8 mouse cellular contexts compared by ENCODE assay signal in the genomic region with DNA sequence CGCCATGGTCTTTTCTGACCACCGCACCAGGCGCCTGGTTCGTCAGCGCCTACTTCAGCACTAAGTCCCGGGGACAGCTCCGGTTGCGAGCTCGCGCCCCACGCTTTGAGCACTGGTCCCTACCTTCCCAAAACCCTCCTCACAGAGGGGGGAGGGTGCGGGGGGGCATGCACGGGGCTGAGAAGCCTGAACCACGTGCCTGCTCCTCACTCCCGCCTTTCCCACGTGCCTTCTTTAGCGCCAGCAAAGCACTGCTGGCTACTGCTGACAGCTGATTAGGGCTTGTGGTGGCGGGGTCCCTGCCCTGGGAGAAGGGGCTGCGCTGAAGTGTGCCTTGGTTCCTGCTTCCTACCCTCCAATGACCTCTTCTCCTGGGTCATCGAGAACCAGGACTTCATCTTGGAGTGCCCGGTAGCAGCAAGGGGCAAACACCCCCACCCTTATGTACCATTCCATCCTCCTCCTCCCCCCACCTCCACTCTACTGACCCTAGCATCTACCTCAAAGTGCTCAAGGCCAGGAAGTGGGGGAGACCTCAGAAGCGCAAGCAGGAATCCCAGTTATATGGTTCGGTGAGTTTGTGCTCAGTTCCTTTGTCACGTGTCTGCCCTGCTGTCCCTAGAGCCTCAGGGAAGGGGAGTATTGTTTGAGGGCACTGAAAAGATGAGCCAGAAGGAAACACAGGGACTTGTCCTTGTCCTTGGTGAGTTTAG. TPM values are rescaled to one million over a fixed set of nuclear protein-coding genes. Genes with fewer than 3 reads are reported as not detected.
DNase-seq lines count a peak whose midpoint lies in the region; ATAC-seq and TF ChIP-seq lines count a peak whose summit lies in the region.

A gene (minus strand): TSS at position 143 of the 713 bp plus-strand sequence.

- H3K27me3 ChIP-seq in embryonic facial prominence, embryonic 11.5 days (ENCODE audit: control insufficient read depth, insufficient read depth, low read length), result no peaks in the 10 kb centered on the region
- peaks cover 12% of the 10 kb centered on the region; the same call in 1 of the 2 replicates for H3K27me3 ChIP-seq in hindbrain, postnatal 0 days (ENCODE audit: insufficient read depth, low read length)
- H3K27me3 ChIP-seq in liver, embryonic 13.5 days, result peaks cover 59% of the 10 kb centered on the region

- H3K9me3 ChIP-seq in embryonic facial prominence, embryonic 11.5 days (replicated peaks; ENCODE audit: control insufficient read depth, low read length), result no peaks in the 10 kb centered on the region
- no peaks in the 10 kb centered on the region for H3K9me3 ChIP-seq in hindbrain, postnatal 0 days (ENCODE audit: low read length)
- no peaks in the 10 kb centered on the region for H3K9me3 ChIP-seq in liver, embryonic 13.5 days (replicated peaks)

- H3K36me3 ChIP-seq in embryonic facial prominence, embryonic 11.5 days (replicated peaks; ENCODE audit: control insufficient read depth, insufficient read depth, low read depth, low read length), result no peaks in the 10 kb centered on the region
- no peaks in the 10 kb centered on the region for H3K36me3 ChIP-seq in hindbrain, postnatal 0 days (ENCODE audit: insufficient read depth, low read length)
- no peaks in the 10 kb centered on the region for H3K36me3 ChIP-seq in liver, embryonic 13.5 days

- no peak within 1 kb of the TSS for H3K27ac ChIP-seq in embryonic facial prominence, embryonic 11.5 days (replicated peaks; ENCODE audit: low read depth, low read length)
- no peak within 1 kb of the TSS for H3K27ac ChIP-seq in hindbrain, postnatal 0 days
- no peak within 1 kb of the TSS for H3K27ac ChIP-seq in liver, embryonic 13.5 days
- H3K27ac ChIP-seq in olfactory bulb, adult 2 months (ENCODE audit: insufficient read depth, low read depth, low read length), result no peak within 1 kb of the TSS

- WGBS in embryonic facial prominence, embryonic 11.5 days, result 8% methylated on average over 24 of the region's 24 CpGs
- 3% methylated on average over 24 of the region's 24 CpGs for WGBS in hindbrain, postnatal 0 days
- WGBS in liver, embryonic 13.5 days (ENCODE audit: insufficient replicate concordance), result 6% methylated on average over 24 of the region's 24 CpGs
- WGBS in olfactory bulb, adult 2 months, result 8% methylated on average over 24 of the region's 24 CpGs

- H3K9ac ChIP-seq in embryonic facial prominence, embryonic 11.5 days (replicated peaks; ENCODE audit: low read length), result no peak within 1 kb of the TSS
- H3K9ac ChIP-seq in hindbrain, postnatal 0 days (replicated peaks; ENCODE audit: low read length), result 0 out of 2 replicates have a peak within 1 kb of the TSS, but pooled peaks have one; percentile 24
- H3K9ac ChIP-seq in liver, embryonic 13.5 days, result no peak within 1 kb of the TSS

- ATAC-seq in embryonic facial prominence, embryonic 11.5 days (replicated peaks; ENCODE audit: insufficient number of reproducible peaks, low FRiP score, low TSS enrichment, low read depth), result peak; percentile 70
- ATAC-seq in hindbrain, postnatal 0 days, result peak; percentile 78
- no peak for ATAC-seq in liver, embryonic 13.5 days (ENCODE audit: low read depth)

- peak; percentile 75 for DNase-seq in adrenal gland, postnatal 10 days
- no peak for DNase-seq in adrenal gland, postnatal 4 days (ENCODE audit: low spot score in 2 of 2)
- DNase-seq in 416B (ENCODE audit: low read depth) (peak; percentile 34), MN1 (ENCODE audit: low spot score) (no peak)
- peak; percentile 83 for DNase-seq in embryonic facial prominence, embryonic 11.5 days (ENCODE audit: low spot score)
- DNase-seq in hindbrain, postnatal 0 days (ENCODE audit: low spot score), result peak; percentile 59
- DNase-seq in liver, embryonic 13.5 days, result peak; percentile 31

- H3K4me3 ChIP-seq in embryonic facial prominence, embryonic 11.5 days (ENCODE audit: low read depth, low read length), result no peak within 1 kb of the TSS
- peak within 1 kb of the TSS; percentile 21 for H3K4me3 ChIP-seq in hindbrain, postnatal 0 days (ENCODE audit: low read length)
- no peak within 1 kb of the TSS for H3K4me3 ChIP-seq in liver, embryonic 13.5 days (replicated peaks)
- H3K4me3 ChIP-seq in olfactory bulb, adult 2 months (ENCODE audit: insufficient read depth, low read depth, low read length), result peak within 1 kb of the TSS; percentile 9; the same call in 1 of the 2 replicates

- H3K4me2 ChIP-seq in embryonic facial prominence, embryonic 11.5 days (ENCODE audit: low read depth, low read length), result peak within 1 kb of the TSS; percentile 25
- peak within 1 kb of the TSS; percentile 56 for H3K4me2 ChIP-seq in hindbrain, postnatal 0 days (ENCODE audit: low read depth, low read length)
- H3K4me2 ChIP-seq in liver, embryonic 13.5 days, result no peak within 1 kb of the TSS

- TF ChIP-seq POLR2A in olfactory bulb, adult 2 months (IDR thresholded peaks at IDR 0.05; ENCODE audit: insufficient read depth, low read depth, low read length), result no peak

- TF ChIP-seq CTCF in hindbrain, postnatal 0 days (IDR thresholded peaks at IDR 0.05; ENCODE audit: low read depth), result no peak
- TF ChIP-seq CTCF in olfactory bulb, adult 2 months (IDR thresholded peaks at IDR 0.05; ENCODE audit: insufficient read depth, low read depth, low read length), result no peak

- H3K4me1 ChIP-seq in embryonic facial prominence, embryonic 11.5 days (ENCODE audit: control insufficient read depth, insufficient read depth, low read length), result peaks cover 3% of the 10 kb centered on the region; the same call in 1 of the 2 replicates
- peaks cover 19% of the 10 kb centered on the region for H3K4me1 ChIP-seq in hindbrain, postnatal 0 days (ENCODE audit: insufficient read depth, low read length)
- 0 out of 2 replicates have a peak, but pooled peaks cover 3% of the 10 kb centered on the region for H3K4me1 ChIP-seq in liver, embryonic 13.5 days (replicated peaks)
- peaks cover 14% of the 10 kb centered on the region for H3K4me1 ChIP-seq in olfactory bulb, adult 2 months (ENCODE audit: control insufficient read depth, insufficient read depth, low read length)

RNA-seq across cellular contexts. Expression of the gene that starts here (rescaled TPM):
- total RNA-seq in adrenal gland, postnatal 10 days (2021), result not detected
- total RNA-seq in adrenal gland, postnatal 4 days (2021), result not detected
- polyA plus RNA-seq in embryonic facial prominence, embryonic 11.5 days (2014; fragmentation: Nextera tagmentation; extraction: Ambion mirVana), result 0.81 and 1.3 TPM in 2 replicates
- 0.10 TPM in 1 of 2 replicates, not detected in the other for total RNA-seq in hindbrain, postnatal 0 days (2014; rRNA removed)
- polyA plus RNA-seq in hindbrain, postnatal 0 days (2015; fragmentation: Nextera tagmentation; extraction: Ambion mirVana), result 0.79 and 1.2 TPM in 2 replicates
- not detected in 2 replicates for polyA plus RNA-seq in liver, embryonic 13.5 days (2015; fragmentation: Nextera tagmentation; extraction: Ambion mirVana)
- polyA plus RNA-seq in olfactory bulb, adult 2 months (2012; ENCODE audit: insufficient read depth, insufficient read length, low replicate concordance, missing spikeins), result not detected in 2 replicates

Comparison
In these comparisons a context has a peak if more than half of its experiments do, and no peak if none do; other contexts are left out.
1. Peak in DNase-seq in adrenal gland, postnatal 10 days; RNA of the gene not detected or under 1 TPM.
2. Peak in DNase-seq in liver, embryonic 13.5 days; RNA of the gene not detected or under 1 TPM.
3. DNase-seq: peak in 416B (single experiment), embryonic facial prominence, embryonic 11.5 days (single experiment) and hindbrain, postnatal 0 days (single experiment); none in adrenal gland, postnatal 4 days (0 of 2) and MN1 (single experiment).
4. H3K4me3 ChIP-seq: peak in hindbrain, postnatal 0 days (single experiment) and olfactory bulb, adult 2 months (single experiment); none in embryonic facial prominence, embryonic 11.5 days (single experiment) and liver, embryonic 13.5 days (single experiment).